Mouse (Mus musculus) brain, embryonic 14.5 days (tissue): Measurements from ENCODE around the gene Capn15. TPM values are rescaled to one million over a fixed set of nuclear protein-coding genes. Genes with fewer than 3 reads are reported as not detected.

Source experiments
- DNase-seq: peaks from one replicate; pipeline ENCODE4 v3.0.0-alpha.2; 2011; ENCODE audit warnings: low read depth
- CTCF ChIP-seq: fragments of 200-500 bp; IDR thresholded peaks from 2 replicates; pipeline ENCODE4 v1.5.1; 2012; ENCODE audit warnings: inconsistent platforms, mild to moderate bottlenecking, moderate library complexity, borderline replicate concordance; ENCODE audit not compliant: insufficient read depth, insufficient read length; ENCODE audit errors: extremely low read depth
- POLR2A ChIP-seq: fragments of 200-500 bp; IDR thresholded peaks from 2 replicates; pipeline ENCODE4 v1.6.1; 2012; ENCODE audit warnings: mild to moderate bottlenecking, inconsistent platforms, borderline replicate concordance; ENCODE audit not compliant: poor library complexity, insufficient read depth, insufficient read length, severe bottlenecking; ENCODE audit errors: extremely low read depth
- polyA plus RNA-seq: library from polyadenylated mRNA; depleted of rRNA; stranded (reverse); fragments of >200 nt; gene quantifications from 2 replicates; pipeline ENCODE4 v1.2.3, GENCODE M21; 2012

Capn15 gene
- polyA plus RNA-seq, 1 experiment: 50.5 TPM

GRCm38 (mm10) chr17:26011841-26012460, 26.4 kb upstream of the Capn15 start:
- TF ChIP-seq CTCF (peak; percentile 83), POLR2A (no peak)

DNA sequence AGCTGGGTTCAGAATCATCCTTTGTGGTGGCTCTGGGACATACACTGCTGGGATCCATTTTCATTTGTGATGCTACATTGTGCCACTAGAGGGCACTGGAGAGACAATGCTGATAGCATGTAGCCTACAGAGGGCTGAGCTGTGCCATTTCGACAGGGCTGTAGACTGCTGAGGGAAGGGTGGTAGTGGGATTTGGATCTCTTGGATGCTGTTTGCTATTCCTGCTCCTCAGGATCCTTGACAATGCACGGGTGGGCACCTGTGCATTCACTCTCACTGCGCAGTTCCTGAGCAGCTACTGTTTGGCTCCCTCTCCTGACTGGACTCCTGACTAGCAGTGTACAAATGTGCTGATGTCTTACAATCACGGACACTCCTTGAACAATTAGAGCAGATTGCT, 23.9 kb upstream of the Capn15 start:
- peak; percentile 87; the same call in 1 of the 2 replicates for TF ChIP-seq CTCF
- TF ChIP-seq POLR2A: no peak
- DNase-seq: peak; percentile 88

More at GRCm38 (mm10) chr17:26011841-26012460, 26.4 kb upstream of the Capn15 start:
- peak; percentile 69 for DNase-seq

DNA sequence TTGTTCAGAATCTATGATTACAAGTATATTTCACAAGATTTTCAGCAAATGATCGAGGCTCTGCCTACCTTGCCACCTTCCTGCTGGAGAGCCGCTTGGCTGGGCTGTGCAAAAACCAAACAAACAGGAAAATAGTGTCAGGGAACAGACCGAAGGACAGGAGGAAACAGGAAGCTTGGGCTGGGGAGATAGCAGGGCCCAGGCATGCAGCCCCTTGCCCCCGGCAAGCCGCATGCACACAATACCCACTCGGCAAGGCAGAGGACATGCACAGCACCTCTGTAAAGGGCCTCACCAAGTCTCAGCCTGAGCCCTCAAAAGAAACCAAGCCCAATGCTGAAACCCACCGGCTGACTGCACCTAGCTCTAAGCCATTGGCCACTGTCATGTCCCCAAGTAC, 23.2 kb upstream of the Capn15 start:
- TF ChIP-seq CTCF (no peak), POLR2A (no peak)
- DNase-seq: no peak

DNA sequence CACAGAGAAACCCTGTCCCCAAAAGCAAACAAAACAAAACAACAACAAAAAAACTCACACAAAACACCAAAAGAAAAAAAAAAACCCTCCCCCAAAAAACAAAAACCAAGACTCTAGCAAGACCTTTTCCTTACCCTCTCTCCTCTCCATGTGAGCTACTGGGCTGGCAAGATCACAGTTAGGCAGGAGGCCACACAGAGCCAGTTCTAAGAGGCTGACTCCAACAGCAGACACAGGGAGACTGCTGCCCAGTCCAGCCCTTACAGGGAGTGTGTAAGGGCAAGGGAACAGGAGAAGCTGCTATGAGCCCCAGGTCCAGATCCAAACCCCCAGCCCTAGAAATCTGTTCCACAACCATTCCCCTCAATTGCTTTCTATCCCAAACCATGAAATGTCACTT, 22.7 kb upstream of the Capn15 start:
- TF ChIP-seq CTCF (no peak), POLR2A (no peak)
- no peak for DNase-seq

GRCm38 (mm10) chr17:26007646-26008045, 22.1 kb upstream of the Capn15 start:
- DNase-seq: no peak
- TF ChIP-seq CTCF (no peak), POLR2A (no peak)

DNA sequence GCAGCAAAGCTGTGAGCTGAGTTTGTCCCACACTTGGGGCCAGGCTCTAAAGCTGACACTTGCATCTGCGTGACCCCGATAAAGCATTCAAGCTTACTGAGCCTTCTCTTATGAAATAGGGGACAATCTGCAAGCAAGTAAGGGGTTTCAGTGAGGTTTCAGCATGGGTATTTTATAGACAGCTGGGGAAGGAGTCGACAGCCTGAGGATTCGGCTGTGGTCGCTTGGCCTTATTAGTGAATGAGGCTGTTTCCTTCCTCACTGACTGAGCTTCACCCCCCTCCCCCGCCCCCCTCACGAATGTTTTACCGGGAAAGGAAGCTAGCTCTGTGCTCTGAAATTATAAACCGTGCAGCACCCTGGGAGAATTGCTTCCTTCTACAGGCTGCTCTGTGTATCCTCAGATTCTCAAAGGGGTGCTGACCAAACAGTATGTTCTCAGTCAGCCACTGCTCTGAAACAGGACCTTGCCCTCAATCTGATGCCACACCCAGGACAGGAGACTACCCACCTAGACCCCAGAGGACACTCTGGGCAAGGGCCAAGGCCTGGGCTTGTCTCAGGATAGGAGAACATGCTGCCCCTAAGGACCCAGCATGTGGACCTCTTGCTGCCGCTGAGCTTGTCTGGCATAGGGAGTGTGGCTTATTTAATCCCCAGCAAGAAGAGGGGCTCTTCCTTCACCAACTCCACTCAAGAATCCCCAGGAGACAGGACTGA, 20.3 kb upstream of the Capn15 start:
- TF ChIP-seq POLR2A (no peak), CTCF (no peak)
- DNase-seq: no peak

DNA sequence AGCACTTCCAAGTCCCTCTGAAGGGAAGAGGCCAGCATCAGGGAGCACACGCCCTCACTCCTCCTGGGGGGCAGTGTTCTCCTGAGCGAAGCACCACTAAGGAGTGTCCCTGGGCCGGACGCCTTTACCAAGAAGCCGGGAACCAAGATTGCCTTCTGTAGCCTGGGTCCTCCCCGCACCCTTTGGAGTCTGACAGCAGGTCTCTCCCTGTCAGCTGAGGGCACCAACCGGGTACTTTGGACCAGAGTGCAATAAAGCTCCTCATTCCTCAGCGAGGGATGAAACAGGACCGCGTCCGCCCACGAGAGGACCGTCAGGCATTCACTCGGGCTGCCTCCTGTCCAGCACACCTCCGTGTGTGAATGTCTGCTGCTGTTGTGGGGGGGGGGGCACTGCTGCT, 19.1 kb upstream of the Capn15 start:
- TF ChIP-seq POLR2A (no peak), CTCF (no peak)
- no peak for DNase-seq

- TF ChIP-seq CTCF (no peak), POLR2A (no peak)
- DNase-seq: no peak
Observed at GRCm38 (mm10) chr17:26003864-26004263, 18.3 kb upstream of the Capn15 start.

- no peak for TF ChIP-seq POLR2A
- DNase-seq: no peak
Observed at GRCm38 (mm10) chr17:25998425-25998824, 12.8 kb upstream of the Capn15 start.

- no peak for DNase-seq
- TF ChIP-seq POLR2A (no peak), CTCF (no peak)
Observed at GRCm38 (mm10) chr17:25993489-25993888, 7.9 kb upstream of the Capn15 start.

DNA sequence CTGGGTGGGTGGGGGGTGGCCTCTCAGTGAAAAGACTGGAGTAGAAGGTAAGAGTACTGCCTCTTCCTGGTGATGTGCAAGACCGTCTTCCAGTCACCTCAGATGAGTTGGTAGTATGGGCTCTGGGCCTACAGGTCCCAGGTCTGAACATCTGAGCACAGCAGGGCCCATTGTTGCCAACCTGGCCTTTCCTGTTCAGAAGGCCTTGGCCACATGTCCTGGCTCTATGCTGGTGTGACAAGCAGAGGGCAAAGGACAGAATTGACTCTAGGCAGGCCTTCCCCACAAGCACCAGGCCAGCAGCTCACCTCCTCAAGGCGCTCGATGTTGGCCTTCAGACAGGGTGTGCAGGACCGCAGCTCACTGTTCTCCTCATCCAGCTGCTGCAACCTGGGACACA, 6.7 kb upstream of the Capn15 start:
- no peak for TF ChIP-seq POLR2A
- no peak for TF ChIP-seq CTCF
- no peak for DNase-seq

GRCm38 (mm10) chr17:25990331-25990730, 4.7 kb upstream of the Capn15 start:
- no peak for DNase-seq
- TF ChIP-seq POLR2A: no peak
- TF ChIP-seq CTCF: no peak

DNA sequence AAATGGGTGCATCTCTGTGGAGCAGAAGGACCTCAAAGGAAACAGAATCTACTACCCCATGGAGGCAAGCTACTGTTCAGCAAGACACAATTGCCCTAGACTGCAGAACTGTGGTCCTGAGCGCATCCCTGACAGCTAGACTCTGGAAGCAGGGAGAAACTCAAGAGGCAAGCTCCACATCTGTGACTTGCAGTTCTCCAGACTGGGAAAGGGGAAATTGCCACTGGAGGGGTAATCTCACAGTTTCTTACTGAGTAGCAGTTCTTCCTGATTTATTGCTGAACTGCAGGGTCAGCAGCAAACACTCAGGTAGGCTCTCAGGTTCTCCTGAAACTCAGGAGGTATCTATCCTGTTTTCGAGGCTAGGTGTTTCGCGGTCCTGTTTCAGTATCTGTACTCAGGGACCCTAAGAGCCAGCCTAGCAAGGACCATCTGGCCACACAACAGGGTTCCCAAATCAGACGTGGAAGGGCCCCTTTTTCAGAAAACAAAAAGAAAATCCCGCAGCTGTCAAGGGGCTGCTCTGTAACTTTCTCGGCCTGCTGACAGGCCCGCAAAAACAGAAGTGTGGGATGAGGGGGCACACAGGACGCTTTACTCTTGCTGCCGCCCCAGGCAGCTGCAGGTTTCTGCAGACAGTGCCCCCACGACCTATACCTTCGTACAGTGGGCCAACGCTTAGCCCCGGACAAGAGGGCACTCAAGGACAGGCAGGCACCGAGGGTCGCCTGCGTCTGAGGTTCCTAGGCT, 865 bp downstream of the Capn15 start:
- peak; percentile 17 for DNase-seq
- TF ChIP-seq CTCF (no peak), POLR2A (no peak)
